Mouse (Mus musculus) testis, adult 2 months (tissue): Measurements from ENCODE around the gene Serpina11. TPM values are rescaled to one million over a fixed set of nuclear protein-coding genes. Genes with fewer than 3 reads are reported as not detected.

Source experiments
- H3K27ac ChIP-seq: fragments of 200-500 bp; 2 replicates; pipeline ENCODE4 v1.5.1; 2012; ENCODE audit warnings: low read depth, low read length; ENCODE audit not compliant: control insufficient read depth, insufficient read depth
- H3K27me3 ChIP-seq: fragments of 200-500 bp; 2 replicates; pipeline ENCODE4 v1.6.1; 2012; ENCODE audit warnings: mild to moderate bottlenecking, low read length, moderate library complexity; ENCODE audit not compliant: control insufficient read depth, insufficient read depth
- H3K36me3 ChIP-seq: fragments of 200-500 bp; 2 replicates; pipeline ENCODE4 v1.6.1; 2012; ENCODE audit warnings: mild to moderate bottlenecking, low read length; ENCODE audit not compliant: control insufficient read depth, insufficient read depth
- H3K4me1 ChIP-seq: fragments of 200-500 bp; 2 replicates; pipeline ENCODE4 v1.6.1; 2012; ENCODE audit warnings: low read length; ENCODE audit not compliant: control insufficient read depth, insufficient read depth
- H3K4me3 ChIP-seq: fragments of 200-500 bp; 2 replicates; pipeline ENCODE4 v1.5.1; 2012; ENCODE audit warnings: low read depth, mild to moderate bottlenecking, low read length, moderate library complexity, mixed read lengths; ENCODE audit not compliant: control insufficient read depth
- CTCF ChIP-seq: fragments of 200-500 bp; IDR thresholded peaks from 2 replicates; pipeline ENCODE4 v1.5.1; 2012; ENCODE audit warnings: low read depth, mild to moderate bottlenecking, inconsistent platforms, low read length, moderate library complexity; ENCODE audit not compliant: control insufficient read depth, insufficient read depth, insufficient replicate concordance
- POLR2A ChIP-seq: fragments of 200-500 bp; IDR thresholded peaks from 2 replicates; pipeline ENCODE4 v1.6.1; 2012; ENCODE audit warnings: low read depth, mild to moderate bottlenecking, inconsistent platforms, low read length, moderate library complexity; ENCODE audit not compliant: control insufficient read depth
- polyA plus RNA-seq: library from polyadenylated mRNA; depleted of rRNA; stranded (reverse); fragments of >200 nt; gene quantifications from 2 replicates; pipeline ENCODE4 v1.2.3, GENCODE M21; 2012; rRNA removed

The Serpina11 gene
- polyA plus RNA-seq, 1 experiment, result not detected

DNA sequence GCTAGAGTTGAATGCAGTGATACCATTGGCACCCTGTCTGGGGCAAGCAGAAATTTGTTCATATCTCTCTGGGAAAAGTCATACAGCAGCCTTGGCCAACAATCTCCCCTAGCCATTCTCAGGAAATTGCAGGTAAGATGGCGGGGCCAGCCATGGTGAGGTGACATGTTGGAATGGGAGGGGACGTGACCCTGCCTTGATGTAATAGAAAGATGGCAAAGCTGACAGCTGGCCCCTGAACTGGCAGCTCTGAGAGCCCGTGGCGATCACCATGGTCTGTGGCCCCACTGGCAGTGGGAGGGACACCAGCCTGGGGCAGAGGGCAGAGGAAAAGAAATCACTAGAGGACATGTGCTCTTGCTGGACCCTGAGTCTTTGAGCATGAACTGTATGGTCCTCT, 43.5 kb downstream of the Serpina11 start:
- Histone ChIP-seq H3K4me3 (no peak overlapping the region), H3K27ac (no peak overlapping the region), H3K4me1 (no peaks in the 10 kb centered on the region)

More for the DNA sequence above, 43.5 kb downstream of the Serpina11 start:
- TF ChIP-seq CTCF (no peak), POLR2A (no peak)
- no peaks in the 10 kb centered on the region for H3K36me3 ChIP-seq
- H3K27me3 ChIP-seq, result no peaks in the 10 kb centered on the region

Other genes with a start within 250 kb of the Serpina11 start
- gene Serpina1d, start 216.4 kb downstream of the Serpina11 start, polyA plus RNA-seq, result 0.17 and 0.48 TPM in 2 replicates
- 0.51 and 1.4 TPM in 2 replicates for gene Serpina1b, start 159.6 kb downstream of the Serpina11 start, polyA plus RNA-seq
- gene Serpina1a, start 126.4 kb downstream of the Serpina11 start, polyA plus RNA-seq, result 1.8 and 2.4 TPM in 2 replicates
- 0.84 and 0.85 TPM in 2 replicates for gene Serpina1c, start 85.1 kb downstream of the Serpina11 start, polyA plus RNA-seq
- 0.67 TPM in 1 of 2 replicates, not detected in the other for gene Serpina1e, start 31.0 kb downstream of the Serpina11 start, polyA plus RNA-seq
- gene Serpina9, start 23.8 kb upstream of the Serpina11 start, polyA plus RNA-seq, result 0.91 and 1.0 TPM in 2 replicates
- not detected in 2 replicates for gene Serpina12, start 54.5 kb upstream of the Serpina11 start, polyA plus RNA-seq
- 29.7 and 50.2 TPM in 2 replicates for gene Serpina5, start 111.2 kb upstream of the Serpina11 start, polyA plus RNA-seq
- gene Serpina3a, start 122.8 kb upstream of the Serpina11 start, polyA plus RNA-seq, result 12.3 and 25.2 TPM in 2 replicates
- gene Serpina3b, start 138.0 kb upstream of the Serpina11 start, polyA plus RNA-seq, result 0.76 and 1.4 TPM in 2 replicates
- gene Serpina3c, start 163.9 kb upstream of the Serpina11 start, polyA plus RNA-seq, result 3.3 and 5.6 TPM in 2 replicates
- 0.05 TPM in 1 of 2 replicates, not detected in the other for gene Serpina3f, start 224.6 kb upstream of the Serpina11 start, polyA plus RNA-seq
- 8.0 and 14.4 TPM in 2 replicates for gene Serpina3g, start 246.3 kb upstream of the Serpina11 start, polyA plus RNA-seq